Mouse (Mus musculus) frontal cortex, postnatal 36 days (tissue): ENCODE results near the gene Slx4ip.

Source experiments
- DNase-seq, 2 experiments: peaks; one replicate each; pipeline ENCODE4 v3.0.0; 2022; ENCODE audit warnings: low spot score in 2 of 2

The Slx4ip gene

GRCm38 (mm10) chr2:137064513-137064912, 173.5 kb downstream of the Slx4ip start:
- no peak for DNase-seq

GRCm38 (mm10) chr2:137067479-137068110, 176.6 kb downstream of the Slx4ip start:
- peak in 1 of 2 experiments; percentile 12 for DNase-seq

GRCm38 (mm10) chr2:137073473-137074312, 182.7 kb downstream of the Slx4ip start:
- peak; percentile 16 to 36 for DNase-seq

- DNase-seq = no peak
These were observed 183.2 kb downstream of the Slx4ip start for GRCm38 (mm10) chr2:137074313-137074620.

GRCm38 (mm10) chr2:137078771-137079170, 187.8 kb downstream of the Slx4ip start:
- DNase-seq = no peak

- no peak for DNase-seq
These were observed 188.8 kb downstream of the Slx4ip start for GRCm38 (mm10) chr2:137079721-137080320.

GRCm38 (mm10) chr2:137080468-137080867, 189.4 kb downstream of the Slx4ip start:
- DNase-seq = no peak

GRCm38 (mm10) chr2:137081001-137081400, 190.0 kb downstream of the Slx4ip start:
- no peak for DNase-seq

GRCm38 (mm10) chr2:137082896-137083620, 192.0 kb downstream of the Slx4ip start:
- DNase-seq = peak; percentile 17 to 27

GRCm38 (mm10) chr2:137085257-137085656, 194.2 kb downstream of the Slx4ip start:
- no peak for DNase-seq

GRCm38 (mm10) chr2:137086621-137087395, 195.8 kb downstream of the Slx4ip start:
- no peak for DNase-seq

- no peak for DNase-seq
These were observed 196.7 kb downstream of the Slx4ip start for GRCm38 (mm10) chr2:137087705-137088104.

- DNase-seq = no peak
These were observed 200.9 kb downstream of the Slx4ip start for GRCm38 (mm10) chr2:137091766-137092522.

GRCm38 (mm10) chr2:137092523-137093297, 201.7 kb downstream of the Slx4ip start:
- DNase-seq = no peak

GRCm38 (mm10) chr2:137093298-137093630, 202.2 kb downstream of the Slx4ip start:
- DNase-seq = no peak

- no peak for DNase-seq
These were observed 203.3 kb downstream of the Slx4ip start for GRCm38 (mm10) chr2:137094301-137094700.

GRCm38 (mm10) chr2:137096981-137097460, 206.0 kb downstream of the Slx4ip start:
- no peak for DNase-seq

GRCm38 (mm10) chr2:137098269-137099035, 207.4 kb downstream of the Slx4ip start:
- no peak for DNase-seq

GRCm38 (mm10) chr2:137099211-137099734, 208.3 kb downstream of the Slx4ip start:
- no peak for DNase-seq
